Mouse (Mus musculus): ENCODE measurements around the gene Slc35f3.

Gene Slc35f3

GRCm38 (mm10) chr8:126404550-126404949 lies 106.2 kb downstream of the Slc35f3 start:
- CTCF ChIA-PET = interaction anchor here (0.7 kb wide), 1 partner anchor 564 kb away, joined by 6 read pairs; no protein-coding TSS in a partner anchor

GRCm38 (mm10) chr8:126405030-126405429 lies 106.7 kb downstream of the Slc35f3 start:
- CTCF ChIA-PET = no interaction called here

GRCm38 (mm10) chr8:126420834-126421233 lies 122.5 kb downstream of the Slc35f3 start:
- CTCF ChIA-PET = no interaction called here

GRCm38 (mm10) chr8:126422174-126422919 lies 124.0 kb downstream of the Slc35f3 start, which contains the start of gene Coa6:
Gene Coa6, plus strand, starts transcription at chr8:126422515.
- CTCF ChIA-PET = interaction anchor here (0.7 kb wide), 1 partner anchor 546 kb away, joined by 3 read pairs; no protein-coding TSS in a partner anchor

- CTCF ChIA-PET = interaction anchor here (0.7 kb wide), 1 partner anchor 545 kb away, joined by 3 read pairs; no protein-coding TSS in a partner anchor
These were observed 124.6 kb downstream of the Slc35f3 start for GRCm38 (mm10) chr8:126422920-126423300.

- CTCF ChIA-PET = no interaction called here
These were observed 125.8 kb downstream of the Slc35f3 start for GRCm38 (mm10) chr8:126424163-126424562.

GRCm38 (mm10) chr8:126424946-126425345 lies 126.6 kb downstream of the Slc35f3 start:
- CTCF ChIA-PET = no interaction called here

GRCm38 (mm10) chr8:126429635-126430034 lies 131.3 kb downstream of the Slc35f3 start:
- CTCF ChIA-PET = interaction anchor here (0.5 kb wide), 1 partner anchor 44 kb away, joined by 3 read pairs; no protein-coding TSS in a partner anchor

- CTCF ChIA-PET = no interaction called here
These were observed 135.5 kb downstream of the Slc35f3 start for GRCm38 (mm10) chr8:126433827-126434226.

- CTCF ChIA-PET = no interaction called here
These were observed 140.6 kb downstream of the Slc35f3 start for GRCm38 (mm10) chr8:126438937-126439336.

All from spleen, embryonic (tissue).